Mouse (Mus musculus): ENCODE measurements around the gene E2f2. TPM values are rescaled to one million over a fixed set of nuclear protein-coding genes. Genes with fewer than 3 reads are reported as not detected.

The E2f2 gene
- polyA plus RNA-seq (2012; ENCODE audit: insufficient read depth, insufficient read length, missing spikeins) = 20.0 and 20.8 TPM in 2 replicates

DNA sequence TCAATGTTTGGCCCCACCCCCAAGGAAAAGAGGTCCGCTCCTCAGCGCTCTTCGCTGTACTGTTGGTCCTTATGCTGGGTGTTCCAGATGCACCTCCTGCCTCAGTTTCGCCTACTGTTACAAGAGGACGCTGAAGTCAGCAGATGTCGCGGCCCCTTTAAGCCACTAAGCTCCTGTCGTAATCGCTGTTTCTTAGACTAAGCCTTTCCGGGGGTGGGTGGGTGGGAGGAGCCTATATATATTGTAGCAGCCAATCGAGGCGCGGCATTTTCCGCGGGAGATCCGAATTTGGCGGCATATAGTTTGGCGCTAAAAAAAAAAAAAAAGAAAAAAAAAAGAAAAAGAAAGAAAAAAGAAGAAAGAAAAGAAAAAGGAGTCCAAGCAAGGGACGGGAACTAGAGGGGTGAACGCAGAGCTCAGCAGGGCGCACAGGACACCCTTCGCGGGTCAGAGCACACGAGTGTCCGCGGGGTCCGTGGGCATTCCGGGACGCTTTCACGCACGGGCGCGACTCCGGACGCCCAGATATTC lies at the start of gene E2f2:
TSS of gene E2f2 (plus strand) at position 384 of the 531 bp plus-strand sequence.
- H3K4me3 ChIP-seq (ENCODE audit: insufficient read depth, low read length) = peak within 1 kb of the TSS; percentile 95
- peaks cover 34% of the 10 kb centered on the region for H3K4me1 ChIP-seq (ENCODE audit: control insufficient read depth, insufficient read depth, low read length)
- TF ChIP-seq CTCF (IDR thresholded peaks at IDR 0.05; ENCODE audit: low read depth, low read length) (no peak), POLR2A (IDR thresholded peaks at IDR 0.05; ENCODE audit: borderline replicate concordance, low read depth, low read length) (no peak)
- peak within 1 kb of the TSS; percentile 69 for H3K27ac ChIP-seq (ENCODE audit: insufficient read depth, low read depth, low read length)

DNA sequence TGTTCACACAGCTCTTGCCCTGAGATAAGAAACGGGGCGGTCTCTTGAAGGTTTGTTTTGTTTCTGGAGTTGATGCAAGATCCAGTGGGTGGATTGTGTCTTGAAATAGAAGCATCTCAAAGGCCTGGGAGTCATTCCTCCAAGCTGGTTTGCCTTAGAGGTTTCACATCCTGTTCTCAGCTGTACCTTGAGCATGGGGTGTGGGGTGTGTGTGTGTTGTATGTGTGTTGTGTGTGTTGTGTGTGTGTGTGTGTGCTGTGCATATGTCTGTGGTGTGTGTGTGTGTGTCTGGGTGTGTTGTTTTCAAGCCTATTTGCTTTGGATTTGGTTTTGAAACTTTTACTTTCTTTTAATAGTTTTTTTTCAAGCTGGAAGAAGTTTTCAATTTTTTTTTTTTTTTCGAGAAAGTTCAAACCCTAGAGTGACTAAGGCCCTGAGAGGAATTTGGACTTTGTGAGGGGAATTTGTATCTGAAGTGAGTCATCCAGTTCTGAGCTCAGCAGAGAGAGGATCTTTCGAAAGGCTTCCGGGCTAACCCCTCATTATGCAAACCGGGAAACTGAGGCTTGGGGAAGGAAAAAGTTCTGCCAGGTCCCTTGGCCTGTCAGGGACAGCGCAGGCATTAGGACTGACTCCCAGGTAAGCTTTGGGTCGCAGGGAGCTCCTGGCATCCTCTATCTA lies 48.9 kb upstream of the E2f2 start:
- TF ChIP-seq POLR2A (IDR thresholded peaks at IDR 0.05; ENCODE audit: borderline replicate concordance, low read depth, low read length) = no peak
- peak overlapping the region; percentile 70 for H3K27ac ChIP-seq (ENCODE audit: insufficient read depth, low read depth, low read length)
- H3K4me1 ChIP-seq (ENCODE audit: control insufficient read depth, insufficient read depth, low read length) = peaks cover 54% of the 10 kb centered on the region
- peak overlapping the region; percentile 9; the same call in 1 of the 2 replicates for H3K4me3 ChIP-seq (ENCODE audit: insufficient read depth, low read length)

DNA sequence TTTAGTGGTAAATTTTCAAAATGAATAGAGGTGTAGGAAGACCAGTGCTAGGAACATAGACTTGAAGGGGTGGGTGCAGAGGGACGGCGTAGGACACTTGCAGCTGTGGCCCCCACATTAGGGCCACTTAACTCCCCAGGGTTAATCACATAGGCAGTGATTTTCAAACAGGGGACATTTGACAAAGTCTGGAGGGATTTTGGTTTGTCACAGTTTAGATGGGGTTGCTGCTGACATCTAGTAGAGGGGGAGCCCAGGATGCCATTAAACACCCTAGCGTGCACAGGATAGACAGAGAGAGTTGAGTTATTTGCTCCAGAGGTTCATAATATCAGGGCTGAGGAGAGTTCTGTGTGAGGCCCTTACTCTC lies 48.4 kb upstream of the E2f2 start:
- H3K4me3 ChIP-seq (ENCODE audit: insufficient read depth, low read length) = no peak overlapping the region
- peaks cover 50% of the 10 kb centered on the region for H3K4me1 ChIP-seq (ENCODE audit: control insufficient read depth, insufficient read depth, low read length)
- TF ChIP-seq POLR2A (IDR thresholded peaks at IDR 0.05; ENCODE audit: borderline replicate concordance, low read depth, low read length) (no peak), CTCF (IDR thresholded peaks at IDR 0.05; ENCODE audit: low read depth, low read length) (no peak)
- H3K27ac ChIP-seq (ENCODE audit: insufficient read depth, low read depth, low read length) = peak overlapping the region; percentile 70

DNA sequence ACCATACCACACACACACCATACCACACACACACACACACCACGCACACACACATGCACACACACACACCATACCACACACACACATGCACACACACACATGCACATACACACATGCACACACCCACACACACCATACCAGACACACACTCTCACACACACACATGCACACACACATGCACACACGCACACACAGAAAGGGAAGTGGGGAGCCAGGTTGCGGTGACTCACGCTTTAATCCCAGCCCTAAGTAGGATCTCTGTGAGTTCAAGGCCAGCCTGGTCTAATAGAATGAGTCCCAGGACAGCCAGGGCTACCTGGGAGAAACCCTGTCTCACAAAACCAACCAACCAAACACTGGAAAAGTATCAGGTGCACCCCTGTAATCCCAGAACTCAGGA lies 47.6 kb upstream of the E2f2 start:
- TF ChIP-seq POLR2A (IDR thresholded peaks at IDR 0.05; ENCODE audit: borderline replicate concordance, low read depth, low read length) (no peak), CTCF (IDR thresholded peaks at IDR 0.05; ENCODE audit: low read depth, low read length) (no peak)
- Histone ChIP-seq H3K4me1 (ENCODE audit: control insufficient read depth, insufficient read depth, low read length) (peaks cover 48% of the 10 kb centered on the region), H3K27ac (ENCODE audit: insufficient read depth, low read depth, low read length) (no peak overlapping the region), H3K4me3 (ENCODE audit: insufficient read depth, low read length) (no peak overlapping the region)

DNA sequence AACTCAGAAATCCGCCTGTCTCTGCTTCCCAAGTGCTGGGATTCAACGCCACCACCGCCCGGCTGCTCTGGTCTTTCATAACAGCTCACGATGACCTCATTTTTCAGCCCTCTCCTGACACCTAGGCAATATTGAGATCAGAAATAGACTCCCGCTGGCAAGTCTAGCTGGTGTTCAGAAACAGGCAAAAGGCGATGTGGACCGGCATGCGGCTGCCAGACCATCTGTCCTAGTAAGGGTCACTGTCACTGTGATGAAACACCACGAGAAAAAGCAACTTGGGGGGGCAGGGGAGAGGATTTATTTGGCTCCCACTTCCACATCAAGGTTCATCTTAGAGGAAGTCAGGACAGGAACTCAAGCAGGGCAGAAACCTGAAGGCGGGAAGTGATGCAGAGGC lies 46.7 kb upstream of the E2f2 start:
- TF ChIP-seq POLR2A (IDR thresholded peaks at IDR 0.05; ENCODE audit: borderline replicate concordance, low read depth, low read length) (no peak), CTCF (IDR thresholded peaks at IDR 0.05; ENCODE audit: low read depth, low read length) (no peak)
- no peak overlapping the region for H3K27ac ChIP-seq (ENCODE audit: insufficient read depth, low read depth, low read length)

DNA sequence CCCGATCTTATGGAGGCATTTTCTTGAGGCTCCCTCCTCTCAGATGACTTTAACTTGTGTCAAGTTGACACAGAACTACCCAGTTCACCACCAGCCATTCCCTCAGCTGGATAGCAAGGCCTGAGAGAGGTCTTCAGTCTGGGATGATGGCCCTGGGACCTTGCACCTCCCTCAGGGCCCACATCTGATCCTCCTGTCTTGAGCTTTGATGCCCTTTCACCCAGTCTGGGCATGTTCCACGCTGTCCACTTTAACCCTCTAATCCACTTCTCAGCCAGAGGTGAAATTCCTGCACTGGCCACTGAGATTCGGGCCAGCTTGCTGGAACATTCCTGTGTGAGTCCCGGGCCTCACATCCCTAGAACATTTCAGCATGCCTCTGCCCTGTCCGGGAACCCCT lies 46.2 kb upstream of the E2f2 start:
- no peak overlapping the region for H3K4me3 ChIP-seq (ENCODE audit: insufficient read depth, low read length)
- H3K4me1 ChIP-seq (ENCODE audit: control insufficient read depth, insufficient read depth, low read length) = peaks cover 37% of the 10 kb centered on the region
- TF ChIP-seq CTCF (IDR thresholded peaks at IDR 0.05; ENCODE audit: low read depth, low read length) (no peak), POLR2A (IDR thresholded peaks at IDR 0.05; ENCODE audit: borderline replicate concordance, low read depth, low read length) (no peak)
- H3K27ac ChIP-seq (ENCODE audit: insufficient read depth, low read depth, low read length) = no peak overlapping the region

More for the DNA sequence above, 46.7 kb upstream of the E2f2 start:
- H3K4me1 ChIP-seq (ENCODE audit: control insufficient read depth, insufficient read depth, low read length) = peaks cover 40% of the 10 kb centered on the region
- no peak overlapping the region for H3K4me3 ChIP-seq (ENCODE audit: insufficient read depth, low read length)

DNA sequence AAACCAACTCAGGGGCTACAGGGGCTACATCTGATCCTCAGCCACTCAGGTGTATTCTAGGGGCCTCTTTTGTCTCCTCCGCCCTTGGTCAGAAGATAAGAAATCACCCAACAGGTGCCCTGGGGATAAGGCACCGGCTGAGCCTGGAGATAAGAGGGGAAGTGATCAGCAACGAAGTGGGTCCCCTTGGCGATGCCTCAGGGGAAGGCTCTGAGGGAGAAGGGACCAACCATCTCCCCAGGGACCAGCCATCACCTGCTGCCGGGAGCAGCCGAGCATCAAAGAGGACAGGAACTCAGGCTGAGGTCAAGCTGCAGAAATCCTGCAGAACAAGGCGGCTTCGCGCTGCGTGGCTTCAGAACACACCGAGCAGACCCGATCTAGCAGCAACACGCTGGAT lies 44.5 kb upstream of the E2f2 start:
- Histone ChIP-seq H3K4me3 (ENCODE audit: insufficient read depth, low read length) (no peak overlapping the region), H3K27ac (ENCODE audit: insufficient read depth, low read depth, low read length) (no peak overlapping the region), H3K4me1 (ENCODE audit: control insufficient read depth, insufficient read depth, low read length) (peaks cover 26% of the 10 kb centered on the region)
- no peak for TF ChIP-seq POLR2A (IDR thresholded peaks at IDR 0.05; ENCODE audit: borderline replicate concordance, low read depth, low read length)
- no peak for TF ChIP-seq CTCF (IDR thresholded peaks at IDR 0.05; ENCODE audit: low read depth, low read length)

DNA sequence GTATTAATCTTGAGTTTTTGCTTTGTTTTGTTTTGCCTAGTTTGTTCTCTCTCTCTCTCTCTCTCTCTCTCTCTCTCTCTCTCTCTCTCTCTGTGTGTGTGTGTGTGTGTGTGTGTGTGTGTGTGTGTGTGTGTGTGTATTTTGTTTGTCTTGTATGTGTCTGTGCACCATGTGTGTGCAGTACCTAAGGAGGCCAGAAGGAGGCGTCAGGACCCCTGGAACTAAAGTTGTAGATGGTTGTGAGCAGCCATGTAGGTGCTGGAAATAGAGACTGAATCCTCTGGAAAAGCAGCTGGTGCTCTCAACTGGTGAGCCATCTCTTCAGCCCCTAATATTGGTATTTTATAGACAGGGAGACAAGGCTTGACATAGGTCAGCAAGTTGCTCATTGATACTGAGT lies 42.4 kb upstream of the E2f2 start:
- Histone ChIP-seq H3K27ac (ENCODE audit: insufficient read depth, low read depth, low read length) (no peak overlapping the region), H3K4me3 (ENCODE audit: insufficient read depth, low read length) (no peak overlapping the region), H3K4me1 (ENCODE audit: control insufficient read depth, insufficient read depth, low read length) (peaks cover 12% of the 10 kb centered on the region)
- no peak for TF ChIP-seq CTCF (IDR thresholded peaks at IDR 0.05; ENCODE audit: low read depth, low read length)

DNA sequence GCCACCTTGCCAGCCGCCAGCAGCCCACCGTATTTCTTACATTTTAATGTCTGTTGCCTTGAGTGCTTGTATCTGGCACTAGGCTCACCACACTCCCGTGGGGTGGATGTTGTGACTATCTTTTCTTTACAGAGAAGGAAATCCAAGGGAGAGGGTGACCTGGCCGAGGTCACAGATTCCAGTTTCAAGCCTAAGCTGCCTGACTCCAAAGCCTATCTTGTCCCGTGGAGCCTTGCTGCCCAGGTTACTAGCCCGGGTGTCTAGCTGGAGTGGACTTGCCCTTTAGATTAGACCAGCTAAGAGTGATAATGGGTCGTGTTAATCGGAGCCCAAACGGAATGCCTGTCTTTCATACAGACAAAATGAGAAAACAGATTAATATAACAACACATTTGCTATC lies 38.4 kb upstream of the E2f2 start:
- H3K4me3 ChIP-seq (ENCODE audit: insufficient read depth, low read length) = no peak overlapping the region
- TF ChIP-seq POLR2A (IDR thresholded peaks at IDR 0.05; ENCODE audit: borderline replicate concordance, low read depth, low read length) = no peak
- TF ChIP-seq CTCF (IDR thresholded peaks at IDR 0.05; ENCODE audit: low read depth, low read length) = no peak
- H3K27ac ChIP-seq (ENCODE audit: insufficient read depth, low read depth, low read length) = no peak overlapping the region
- H3K4me1 ChIP-seq (ENCODE audit: control insufficient read depth, insufficient read depth, low read length) = peaks cover 7% of the 10 kb centered on the region

DNA sequence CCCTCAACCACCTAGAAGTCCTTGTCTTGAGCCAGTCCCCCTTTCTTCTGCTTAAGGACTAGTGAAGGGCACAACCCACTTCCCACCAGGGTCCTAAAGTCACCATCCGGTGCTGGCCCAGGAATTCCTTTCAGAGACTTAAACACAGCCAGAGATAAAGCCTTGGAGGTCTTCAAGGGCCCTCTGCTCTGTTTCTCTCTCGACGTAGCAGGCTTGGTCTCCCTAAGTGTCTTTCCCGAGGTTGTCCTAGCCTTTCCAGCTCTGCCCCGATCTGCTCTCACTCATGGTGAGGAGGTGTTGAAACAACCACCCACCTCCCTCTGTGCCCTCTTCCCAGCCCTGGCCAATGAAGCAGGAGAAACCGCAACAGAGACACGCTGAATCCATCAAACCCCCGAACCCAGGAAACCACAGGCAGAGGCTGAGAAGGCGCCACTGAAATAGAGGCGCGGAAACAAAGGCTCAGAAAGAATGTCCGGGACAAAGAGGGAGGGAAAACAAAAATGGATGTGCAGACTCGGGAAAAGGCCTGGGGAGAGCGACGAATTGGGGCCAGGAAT lies 37.7 kb upstream of the E2f2 start:
- Histone ChIP-seq H3K4me3 (ENCODE audit: insufficient read depth, low read length) (peak overlapping the region; percentile 57), H3K27ac (ENCODE audit: insufficient read depth, low read depth, low read length) (no peak overlapping the region), H3K4me1 (ENCODE audit: control insufficient read depth, insufficient read depth, low read length) (peaks cover 7% of the 10 kb centered on the region)
- TF ChIP-seq POLR2A (IDR thresholded peaks at IDR 0.05; ENCODE audit: borderline replicate concordance, low read depth, low read length) (no peak), CTCF (IDR thresholded peaks at IDR 0.05; ENCODE audit: low read depth, low read length) (no peak)
